Mouse (Mus musculus) brown adipose tissue, adult 24 weeks (tissue): ENCODE data around the gene Per1. TPM values are rescaled to one million over a fixed set of nuclear protein-coding genes. Genes with fewer than 3 reads are reported as not detected.

Experiments used
- H3K27ac ChIP-seq: fragments of 200-500 bp; replicated peaks from 2 replicates; pipeline ENCODE4 v1.5.1; 2012; ENCODE audit warnings: low read depth, mild to moderate bottlenecking, low read length
- H3K4me1 ChIP-seq: fragments of 200-500 bp; 2 replicates; pipeline ENCODE4 v1.6.1; 2012; ENCODE audit warnings: low read length, mixed read lengths; ENCODE audit not compliant: control insufficient read depth, insufficient read depth, insufficient read length
- H3K4me3 ChIP-seq: fragments of 200-500 bp; 2 replicates; pipeline ENCODE4 v1.5.1; 2012; ENCODE audit warnings: low read depth, mild to moderate bottlenecking, low read length, moderate library complexity; ENCODE audit not compliant: insufficient read depth
- polyA plus RNA-seq: library from polyadenylated mRNA; stranded (reverse); fragments of >200 nt; gene quantifications from 2 replicates; pipeline ENCODE4 v1.2.4, GENCODE M21; 2012; ENCODE audit not compliant: missing spikeins, insufficient read depth, insufficient read length

Per1 gene
- polyA plus RNA-seq, 1 experiment: 7.9 TPM

- Histone ChIP-seq H3K4me1 (peaks cover 13% of the 10 kb centered on the region), H3K4me3 (peak overlapping the region; percentile 96), H3K27ac (peak overlapping the region; percentile 91)
Measured at GRCm38 (mm10) chr11:69060448-69061254, 34.4 kb upstream of the Per1 start.

DNA sequence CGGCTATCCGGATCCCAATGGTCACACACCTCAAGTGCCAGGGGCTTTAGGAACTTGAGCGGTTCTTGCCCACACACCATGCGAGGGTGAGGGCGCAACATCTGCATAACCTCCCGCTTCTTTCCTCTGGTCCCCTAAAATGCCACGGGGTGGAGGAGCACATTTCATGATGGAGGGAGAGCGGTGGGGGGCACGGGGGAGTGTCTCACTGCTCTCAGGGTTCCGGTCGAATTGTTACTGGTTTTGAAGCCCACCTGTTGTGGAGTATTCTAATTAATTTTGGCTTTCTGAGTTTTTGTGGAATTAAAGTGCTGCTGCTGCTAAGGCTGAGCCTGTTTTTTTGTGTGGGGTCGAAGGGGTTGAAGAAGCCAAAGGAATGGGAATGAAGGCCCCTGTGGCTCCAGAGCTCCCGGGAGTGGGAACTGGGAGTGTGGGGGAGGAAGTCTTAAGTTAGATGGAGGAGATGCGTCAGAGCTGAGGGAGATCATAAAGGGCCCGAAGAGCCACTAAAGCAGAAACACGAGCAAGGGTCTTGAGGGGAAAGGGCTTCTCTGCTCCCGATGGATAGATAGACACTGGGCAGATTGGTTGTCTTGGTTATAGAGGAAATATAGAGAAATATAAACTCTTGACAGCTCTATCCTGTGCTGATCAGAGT, 33.6 kb upstream of the Per1 start:
- Histone ChIP-seq H3K27ac (0 out of 2 replicates have a peak overlapping the region, but pooled peaks have one; percentile 6), H3K4me1 (peaks cover 17% of the 10 kb centered on the region), H3K4me3 (peak overlapping the region; percentile 96)

GRCm38 (mm10) chr11:69062194-69062760, 32.7 kb upstream of the Per1 start:
- peak overlapping the region; percentile 48 for H3K4me3 ChIP-seq
- H3K27ac ChIP-seq: peak overlapping the region; percentile 39; the same call in 1 of the 2 replicates
- H3K4me1 ChIP-seq: peaks cover 18% of the 10 kb centered on the region

- peaks cover 18% of the 10 kb centered on the region for H3K4me1 ChIP-seq
- peak overlapping the region; percentile 78 for H3K27ac ChIP-seq
- peak overlapping the region; percentile 63 for H3K4me3 ChIP-seq
Measured at GRCm38 (mm10) chr11:69062761-69063224, 32.2 kb upstream of the Per1 start.

DNA sequence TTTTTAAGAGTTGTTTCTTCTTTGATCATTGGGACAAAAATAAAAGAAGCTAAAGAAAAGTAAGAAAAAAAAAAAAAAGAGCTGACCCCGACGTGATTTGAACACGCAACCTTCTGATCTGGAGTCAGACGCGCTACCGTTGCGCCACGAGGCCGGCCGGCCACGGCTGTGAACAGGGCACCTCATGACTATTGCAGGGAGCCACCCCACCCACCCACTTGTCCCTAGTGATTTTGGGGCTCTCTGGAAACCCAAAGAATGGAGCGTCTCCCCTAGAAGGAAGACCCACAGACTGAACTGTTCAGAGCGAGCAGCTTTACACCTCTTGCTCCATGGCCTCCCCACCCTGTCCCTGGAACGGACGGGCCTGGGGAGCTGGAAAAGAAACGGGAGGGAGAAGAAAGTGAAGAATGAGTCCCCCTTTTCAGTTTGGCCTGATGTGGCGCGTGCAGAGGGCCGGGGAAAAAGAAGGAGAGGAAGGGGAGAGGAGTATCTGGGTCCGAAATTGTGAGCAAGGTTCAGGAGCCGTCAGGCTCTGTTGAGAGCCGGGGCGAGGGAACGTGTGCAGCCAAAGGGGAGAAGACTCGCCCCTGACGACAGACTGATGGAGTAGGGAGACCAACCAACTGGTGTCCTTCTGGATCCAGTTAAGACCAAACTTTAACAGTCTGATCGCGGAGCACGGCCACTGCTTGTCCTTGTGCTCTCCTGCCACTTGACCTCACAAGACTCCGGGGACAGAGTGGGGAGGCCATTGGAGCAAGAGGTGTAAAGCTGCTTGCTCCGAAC, 31.4 kb upstream of the Per1 start:
- H3K4me3 ChIP-seq: peak overlapping the region; percentile 88
- peak overlapping the region; percentile 78 for H3K27ac ChIP-seq
- H3K4me1 ChIP-seq: peaks cover 18% of the 10 kb centered on the region

- H3K4me1 ChIP-seq: peaks cover 18% of the 10 kb centered on the region
- H3K27ac ChIP-seq: peak overlapping the region; percentile 40
- H3K4me3 ChIP-seq: peak overlapping the region; percentile 88
Measured at GRCm38 (mm10) chr11:69064259-69065133, 30.5 kb upstream of the Per1 start.

- no peak overlapping the region for H3K4me3 ChIP-seq
- no peak overlapping the region for H3K27ac ChIP-seq
Measured at GRCm38 (mm10) chr11:69065394-69065925, 29.6 kb upstream of the Per1 start.

GRCm38 (mm10) chr11:69066163-69066861, 28.7 kb upstream of the Per1 start:
- Histone ChIP-seq H3K27ac (no peak overlapping the region), H3K4me1 (peaks cover 10% of the 10 kb centered on the region), H3K4me3 (peak overlapping the region; percentile 38)

More at GRCm38 (mm10) chr11:69065394-69065925, 29.6 kb upstream of the Per1 start:
- H3K4me1 ChIP-seq: peaks cover 18% of the 10 kb centered on the region

DNA sequence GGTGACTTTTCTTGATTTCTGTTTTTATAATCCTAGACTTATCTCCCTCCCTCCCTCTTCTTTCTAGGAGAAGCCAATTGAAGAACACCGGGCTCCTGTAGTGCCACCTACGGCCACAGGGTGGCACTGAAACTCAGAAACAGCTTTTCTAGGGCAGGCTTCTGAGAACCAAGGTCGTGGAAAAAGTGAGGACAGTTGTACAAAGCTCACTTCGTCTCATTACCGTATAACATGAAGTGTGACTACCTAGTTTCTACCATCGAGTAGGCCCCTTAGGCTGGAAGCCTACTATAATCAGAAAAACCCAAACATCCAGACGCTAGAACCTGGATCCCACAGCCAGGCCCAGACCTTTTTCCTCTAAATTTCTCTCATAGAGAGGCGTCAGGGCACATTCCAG, 28.1 kb upstream of the Per1 start:
- H3K4me3 ChIP-seq: peak overlapping the region; percentile 38; the same call in 1 of the 2 replicates
- peaks cover 9% of the 10 kb centered on the region; the same call in 1 of the 2 replicates for H3K4me1 ChIP-seq
- peak overlapping the region; percentile 32; the same call in 1 of the 2 replicates for H3K27ac ChIP-seq

DNA sequence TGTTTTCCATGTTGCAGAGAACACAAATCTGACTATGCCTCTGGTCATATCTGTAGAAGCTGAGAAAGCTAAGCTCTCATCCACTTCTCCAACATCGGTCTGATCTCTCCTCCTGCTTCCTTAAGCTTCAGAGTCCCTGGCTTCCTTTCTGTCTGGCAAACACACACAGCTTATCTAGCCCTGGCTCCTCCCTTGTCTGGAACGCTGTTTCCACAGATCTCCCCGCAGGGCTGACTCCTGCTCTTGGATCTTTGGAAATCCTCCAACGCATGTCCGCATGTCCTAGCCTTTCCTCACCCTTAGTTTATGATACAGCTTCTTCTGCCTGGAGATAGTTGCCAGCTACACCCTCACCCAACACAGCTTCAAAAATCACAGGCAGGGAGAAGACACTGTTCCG, 27.4 kb upstream of the Per1 start:
- Histone ChIP-seq H3K4me3 (no peak overlapping the region), H3K27ac (no peak overlapping the region), H3K4me1 (peaks cover 9% of the 10 kb centered on the region; the same call in 1 of the 2 replicates)

DNA sequence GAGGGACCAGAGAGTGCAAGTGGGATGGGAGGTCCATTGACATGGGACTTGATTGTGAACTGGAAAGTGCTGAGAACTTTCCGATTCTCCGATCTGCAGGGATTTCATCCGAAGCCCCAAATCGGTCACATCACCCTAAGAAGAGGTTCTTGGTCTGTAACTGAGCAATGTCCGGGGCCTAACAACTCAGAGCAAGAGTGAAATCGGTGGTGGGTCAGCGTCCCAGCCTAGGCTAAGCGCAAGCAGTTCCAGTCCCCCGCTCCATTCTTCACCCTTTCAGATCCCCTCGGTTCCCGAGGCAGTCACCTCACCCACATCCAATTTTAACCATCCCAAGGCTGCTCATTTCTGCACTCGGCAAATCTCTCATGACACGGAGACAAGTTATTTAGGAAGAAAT, 24.9 kb upstream of the Per1 start:
- H3K4me1 ChIP-seq: peaks cover 5% of the 10 kb centered on the region; the same call in 1 of the 2 replicates
- H3K27ac ChIP-seq: peak overlapping the region; percentile 79
- H3K4me3 ChIP-seq: peak overlapping the region; percentile 81

DNA sequence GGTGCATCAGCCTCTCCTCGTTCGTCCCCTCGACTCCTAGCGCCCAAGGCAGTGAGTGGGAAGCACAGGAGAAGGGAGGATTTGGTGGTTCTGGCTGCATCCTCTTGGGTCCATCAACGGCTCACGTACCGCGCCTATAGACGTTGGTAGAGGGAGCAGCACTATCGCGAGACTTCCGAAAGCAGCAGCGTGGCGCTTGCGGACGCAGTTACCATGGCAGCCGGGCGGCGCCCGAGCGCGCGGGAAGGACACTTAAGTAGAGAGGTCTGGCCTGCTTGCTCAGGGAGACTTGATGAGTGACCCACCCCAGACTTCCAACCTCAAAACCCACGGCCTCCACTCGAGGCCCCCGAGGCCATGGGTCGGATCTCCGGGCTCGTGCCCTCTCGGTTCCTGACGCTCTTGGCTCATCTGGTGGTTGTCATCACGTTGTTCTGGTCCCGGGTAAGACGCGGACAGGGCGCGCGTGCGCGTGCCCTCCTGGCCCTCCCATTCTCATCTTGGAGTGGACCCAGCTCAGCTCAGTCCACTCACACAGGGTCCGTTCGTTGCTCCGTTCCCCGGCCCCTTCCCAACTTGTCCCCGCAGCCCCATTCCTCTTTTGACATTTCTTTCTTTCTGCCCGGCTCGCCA, 24.3 kb upstream of the Per1 start, which contains the start of gene Tmem107:
TSS of gene Tmem107 (plus strand) at position 217 of the 633 bp plus-strand sequence.
- Histone ChIP-seq H3K27ac (peak within 1 kb of the TSS; percentile 79), H3K4me1 (peaks cover 5% of the 10 kb centered on the region; the same call in 1 of the 2 replicates), H3K4me3 (peak within 1 kb of the TSS; percentile 81)

DNA sequence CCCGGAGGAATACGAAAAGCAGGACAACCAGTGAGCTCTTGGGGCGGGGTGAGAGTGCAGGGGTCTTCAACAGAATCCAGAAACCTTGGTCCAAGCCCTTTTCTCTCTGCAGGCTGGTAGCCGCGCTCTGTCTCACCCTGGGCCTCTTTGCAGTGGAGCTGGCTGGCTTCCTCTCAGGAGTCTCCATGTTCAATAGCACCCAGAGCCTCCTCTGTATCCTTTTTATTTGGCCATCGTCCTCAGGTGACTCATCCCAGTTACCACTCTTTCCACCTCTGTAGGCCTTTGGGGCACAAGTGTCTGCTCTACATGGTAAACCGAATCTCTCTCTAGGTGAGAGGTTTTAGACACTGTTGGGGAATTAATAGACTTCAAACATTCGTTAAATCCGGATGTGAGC, 23.8 kb upstream of the Per1 start:
- Histone ChIP-seq H3K4me1 (peaks cover 2% of the 10 kb centered on the region; the same call in 1 of the 2 replicates), H3K4me3 (peak overlapping the region; percentile 81), H3K27ac (no peak overlapping the region; the same call in 1 of the 2 replicates)
